Mouse (Mus musculus) embryo, embryonic 11 days (tissue): ENCODE results near the gene Elp5.

Source experiments
- DNase-seq: peaks from one replicate; pipeline ENCODE4 v3.0.0-alpha.2; 2015

The Elp5 gene

GRCm38 (mm10) chr11:69990850-69991691 is 8.8 kb upstream of the Elp5 start, which contains the start of gene Gabarap:
TSS of gene Gabarap (plus strand) at chr11:69991143.
- peak; percentile 98 for DNase-seq

GRCm38 (mm10) chr11:69989949-69990348 is 7.6 kb upstream of the Elp5 start:
- no peak for DNase-seq

GRCm38 (mm10) chr11:69984431-69984830 is 2.1 kb upstream of the Elp5 start:
- no peak for DNase-seq

DNA sequence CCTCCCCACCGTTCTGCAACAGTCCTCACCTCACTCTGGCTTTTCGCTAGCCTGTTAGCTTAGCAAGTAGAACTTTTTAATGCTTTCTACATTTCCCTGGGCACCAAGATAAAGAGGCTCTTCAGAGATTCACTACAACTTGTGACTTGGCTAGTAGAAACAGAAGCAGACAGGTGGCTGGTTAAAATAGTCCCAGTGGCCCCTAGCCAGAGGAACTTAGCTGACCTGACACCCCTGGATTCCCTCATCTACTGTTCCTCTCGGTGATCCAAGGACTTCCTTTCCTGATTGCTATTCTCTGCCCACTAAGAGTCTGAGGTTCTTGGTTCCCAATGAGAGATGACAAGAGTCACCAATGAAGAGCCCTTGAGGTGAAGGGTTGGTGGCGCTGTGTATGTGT is 1.1 kb upstream of the Elp5 start:
- no peak for DNase-seq

DNA sequence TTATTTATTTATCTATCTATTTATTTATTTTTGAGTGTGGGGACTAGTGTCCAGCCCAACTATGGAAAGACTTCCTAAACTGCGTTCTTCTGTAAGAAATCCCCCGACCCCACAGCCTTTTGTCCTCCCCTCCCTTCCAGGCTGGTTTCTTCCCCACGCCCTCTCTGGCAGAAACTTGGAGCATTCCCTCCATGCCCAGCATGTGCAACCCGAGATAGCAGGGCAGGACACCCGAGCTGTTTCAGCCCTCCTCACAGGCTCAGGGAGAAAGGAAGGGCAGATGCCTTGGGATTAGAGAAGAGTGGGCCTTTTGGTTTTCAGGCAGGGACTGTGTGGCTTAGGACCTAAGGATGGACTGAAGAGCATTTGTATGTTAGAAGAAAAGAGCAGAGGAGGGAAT is 560 bp upstream of the Elp5 start:
- DNase-seq, result no peak

- peak; percentile 41 for DNase-seq
These were observed 1.1 kb downstream of the Elp5 start, which contains the start of gene Ctdnep1 for GRCm38 (mm10) chr11:69981141-69981762. TSS of gene Ctdnep1 (plus strand) at chr11:69981156.

- peak; percentile 98 for DNase-seq
These were observed 1.8 kb downstream of the Elp5 start for GRCm38 (mm10) chr11:69980196-69981140.

DNA sequence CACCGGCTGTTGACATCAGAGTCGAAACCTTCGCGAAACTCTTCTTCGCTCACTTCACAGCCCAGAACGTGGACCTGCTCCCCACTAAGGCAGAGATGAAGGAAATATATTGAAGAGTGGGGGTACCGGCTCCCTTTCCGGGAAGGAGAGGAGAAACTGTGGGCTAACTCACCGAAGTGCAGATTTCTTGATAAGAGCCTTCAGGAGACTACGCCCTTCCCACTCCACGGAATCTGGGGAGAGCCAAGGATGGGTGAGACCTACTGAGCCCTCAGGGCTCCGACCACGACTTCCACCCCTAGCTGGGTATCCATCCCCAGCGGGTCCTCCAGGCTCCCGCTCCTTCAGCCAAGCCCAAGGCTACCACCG is 2.5 kb downstream of the Elp5 start:
- no peak for DNase-seq

DNA sequence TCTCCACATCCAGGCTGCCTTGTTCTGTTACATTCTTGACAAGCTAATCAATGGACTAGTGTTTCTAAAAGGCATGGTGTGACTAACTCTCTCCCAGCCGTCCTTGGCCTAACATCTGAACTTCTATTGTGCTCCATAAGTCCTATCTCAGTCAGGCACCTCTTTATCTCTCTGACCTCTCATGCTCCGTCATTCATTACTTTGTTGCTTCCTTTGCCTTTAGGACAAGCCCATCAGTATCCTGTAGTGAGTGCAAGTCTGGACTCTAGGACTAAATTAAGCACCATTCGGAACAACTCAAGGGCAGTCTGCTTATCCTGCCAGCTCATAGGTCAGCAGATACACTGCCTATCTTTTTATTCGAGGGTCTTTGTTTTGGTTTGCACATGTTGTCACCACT is 6.0 kb downstream of the Elp5 start:
- DNase-seq, result no peak

DNA sequence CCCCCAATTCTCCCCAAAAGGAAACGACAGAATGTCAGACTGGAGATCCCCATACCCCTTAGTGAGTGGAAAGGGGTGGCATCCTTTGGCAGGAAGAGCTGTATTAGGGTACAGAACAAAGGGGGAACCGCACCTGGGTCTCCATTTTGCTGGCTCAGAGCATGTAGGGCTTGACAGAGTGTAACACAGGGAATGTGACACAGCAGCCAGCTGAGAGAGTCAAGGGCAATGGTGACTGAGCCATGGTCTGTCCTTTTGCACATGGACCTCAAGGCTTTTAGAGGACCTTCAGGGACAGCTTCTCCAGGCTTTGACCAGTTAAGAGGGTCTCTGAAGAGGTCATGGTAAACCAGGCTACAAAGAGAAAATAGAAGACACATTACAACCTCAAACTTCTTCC is 7.4 kb downstream of the Elp5 start:
- DNase-seq, result no peak

DNA sequence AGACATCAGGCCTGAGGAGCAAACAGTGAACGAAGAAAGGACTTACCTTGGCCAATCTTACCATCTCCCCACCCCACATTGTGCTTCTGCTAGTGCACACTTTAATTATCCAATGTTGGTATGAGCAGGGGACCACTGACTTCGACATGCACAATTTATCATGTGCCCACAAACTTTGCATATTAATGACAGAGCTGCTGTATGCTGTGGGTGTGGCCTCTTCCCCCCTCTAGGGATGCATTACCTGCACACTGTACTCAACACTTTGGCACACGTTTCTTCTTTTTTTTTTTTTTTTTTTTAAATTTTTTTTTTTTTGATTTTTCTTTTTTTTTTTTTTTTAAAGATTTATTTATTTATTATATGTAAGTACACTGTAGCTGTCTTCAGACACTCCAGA is 11.5 kb downstream of the Elp5 start:
- no peak for DNase-seq

DNA sequence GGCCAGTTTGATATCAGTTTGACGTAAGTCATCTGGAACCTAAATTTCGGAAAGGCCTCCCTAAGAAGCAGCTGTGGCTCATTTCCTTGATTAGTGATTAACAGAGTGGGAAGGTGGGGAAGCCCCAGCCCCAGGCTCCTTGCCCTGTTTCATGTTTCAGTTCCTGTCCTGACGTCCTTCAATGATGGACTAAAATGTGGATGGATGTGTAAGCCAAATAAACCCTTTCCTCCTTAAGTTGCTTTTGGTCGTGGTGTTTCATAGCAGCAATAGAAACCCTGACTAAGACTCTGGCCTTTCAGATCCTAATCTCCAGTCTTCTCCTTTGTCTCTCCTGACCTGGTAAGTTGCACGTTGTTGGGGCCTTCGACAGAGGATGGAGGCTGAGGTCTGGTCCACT is 12.1 kb downstream of the Elp5 start:
- DNase-seq, result no peak

- DNase-seq, result no peak
These were observed 13.5 kb downstream of the Elp5 start for GRCm38 (mm10) chr11:69968793-69969192.

- no peak for DNase-seq
These were observed 15.3 kb downstream of the Elp5 start for GRCm38 (mm10) chr11:69966860-69967517.

- peak; percentile 58 for DNase-seq
These were observed 16.1 kb downstream of the Elp5 start for GRCm38 (mm10) chr11:69966006-69966859.

DNA sequence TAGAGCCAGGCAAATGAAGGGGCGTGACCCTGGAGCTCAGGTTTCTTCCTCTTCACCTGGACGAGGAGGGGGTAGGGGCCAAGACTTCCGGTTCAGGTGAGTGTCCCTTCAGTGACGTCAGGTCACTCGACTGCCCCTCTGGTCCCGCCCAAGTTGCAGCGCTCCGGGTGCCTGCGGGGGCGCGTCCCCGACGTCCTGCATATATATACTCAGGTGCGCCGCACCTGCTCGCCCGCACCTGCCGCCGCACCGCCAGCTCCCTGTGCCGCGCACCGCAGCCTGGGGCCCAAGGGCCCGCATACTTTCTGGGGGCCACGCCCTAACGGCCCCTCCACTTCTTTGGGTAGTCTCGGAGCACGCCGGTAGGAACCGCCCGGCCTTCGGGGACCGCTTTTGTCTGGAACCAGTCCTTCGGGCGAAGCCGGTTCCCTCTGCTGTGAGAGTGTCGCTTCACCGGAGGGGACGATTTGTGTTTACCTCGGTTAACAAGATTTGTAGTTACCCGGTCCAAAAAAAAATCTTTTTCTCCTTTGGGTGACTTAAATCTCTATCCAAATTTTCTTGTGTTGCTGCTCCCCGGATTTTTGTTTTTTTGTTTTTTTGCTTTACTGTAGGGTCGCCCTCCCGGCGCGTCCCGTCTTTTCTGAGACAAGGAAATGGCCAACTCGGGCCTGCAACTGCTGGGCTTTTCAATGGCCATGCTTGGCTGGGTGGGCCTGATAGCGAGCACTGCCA is 16.9 kb downstream of the Elp5 start:
- peak; percentile 31 for DNase-seq

DNA sequence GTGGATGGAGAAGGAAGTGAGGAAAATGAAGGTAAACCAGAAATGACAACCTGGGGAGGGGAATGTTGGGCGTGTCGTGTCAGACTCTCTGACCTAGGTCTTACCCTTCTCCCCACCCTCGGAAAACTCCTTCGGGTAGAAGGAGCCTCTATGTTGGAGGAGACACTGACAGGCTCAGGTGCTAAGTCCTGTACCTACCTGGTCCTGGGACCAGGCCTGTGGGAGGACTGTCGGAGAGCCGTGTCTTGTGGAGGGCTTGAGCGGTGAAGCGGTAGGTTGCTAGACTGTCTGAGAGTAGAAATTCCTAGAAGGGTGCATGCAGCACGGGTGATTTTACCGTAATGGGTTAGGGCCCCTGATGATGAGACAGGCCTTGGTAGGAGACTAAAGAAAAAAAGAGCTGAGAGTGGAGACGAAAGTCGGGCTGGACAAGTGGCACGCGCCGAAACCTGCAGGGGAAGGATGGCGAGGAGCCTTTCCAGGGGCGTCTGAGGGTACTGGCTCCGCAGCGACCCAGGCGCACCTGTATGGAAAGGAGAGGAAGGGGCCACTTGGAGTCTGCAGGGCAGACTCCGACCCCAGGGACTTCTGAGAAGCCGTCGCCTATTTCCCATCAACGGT is 17.6 kb downstream of the Elp5 start, which contains the start of gene Cldn7:
TSS of gene Cldn7 (plus strand) at position 130 of the 621 bp plus-strand sequence.
- DNase-seq, result no peak

DNA sequence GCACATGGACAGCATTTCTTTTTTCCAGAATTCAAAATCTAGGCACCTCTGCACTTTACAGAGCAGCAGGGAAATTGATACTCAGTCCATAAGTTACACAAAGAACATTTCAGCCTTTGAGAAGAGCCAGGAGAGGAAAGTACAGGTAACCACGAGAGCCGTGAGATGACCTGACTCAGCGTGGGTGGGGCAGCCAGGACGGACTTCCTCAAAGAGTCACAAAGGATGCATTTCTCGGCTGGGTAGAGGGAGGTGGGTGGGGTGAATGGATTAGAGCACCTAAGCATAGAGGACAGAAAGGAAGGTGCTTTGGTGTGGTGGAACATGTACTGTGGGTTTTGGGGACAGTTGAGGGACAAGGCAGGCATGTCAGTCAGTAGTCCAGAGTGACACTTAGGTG is 20.5 kb downstream of the Elp5 start:
- no peak for DNase-seq

DNA sequence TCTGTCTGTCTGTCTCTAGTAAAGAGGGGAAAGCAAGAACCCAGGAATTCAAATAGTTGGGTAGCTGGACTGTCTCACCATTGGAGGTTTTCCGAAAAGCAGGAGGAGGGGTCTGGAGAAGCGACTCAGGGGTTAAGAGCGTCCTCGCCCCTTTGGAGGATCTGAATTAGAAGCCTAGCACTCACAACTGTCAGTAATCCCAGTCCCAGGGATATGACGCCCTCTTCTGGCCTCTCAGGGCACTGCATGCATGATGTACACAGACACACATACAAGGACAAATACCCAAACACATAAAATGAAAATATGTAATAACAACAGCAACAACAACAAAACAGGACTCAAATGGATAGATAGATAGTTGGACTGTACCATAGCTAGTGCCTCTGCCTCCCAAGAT is 21.7 kb downstream of the Elp5 start:
- no peak for DNase-seq

GRCm38 (mm10) chr11:69956218-69956617 is 26.1 kb downstream of the Elp5 start:
- DNase-seq, result no peak
